Mouse (Mus musculus) small intestine, adult 2 months (tissue): ENCODE data around the gene Nr5a1. TPM values are rescaled to one million over a fixed set of nuclear protein-coding genes. Genes with fewer than 3 reads are reported as not detected.

Experiments used
- H3K27ac ChIP-seq: fragments of 200-500 bp; 2 replicates; pipeline ENCODE4 v1.5.1; 2012; ENCODE audit warnings: low read depth, low read length, control low read depth, inconsistent platforms; ENCODE audit not compliant: insufficient read depth
- H3K27me3 ChIP-seq: fragments of 200-500 bp; 2 replicates; pipeline ENCODE4 v1.6.1; 2012; ENCODE audit warnings: mild to moderate bottlenecking, moderate library complexity, low read length, inconsistent platforms; ENCODE audit not compliant: control insufficient read depth, insufficient read depth
- H3K36me3 ChIP-seq: fragments of 200-500 bp; 2 replicates; pipeline ENCODE4 v1.6.1; 2012; ENCODE audit warnings: mild to moderate bottlenecking, low read length, control low read depth, inconsistent platforms; ENCODE audit not compliant: control insufficient read depth, insufficient read depth
- H3K4me1 ChIP-seq: fragments of 200-500 bp; 2 replicates; pipeline ENCODE4 v1.6.1; 2012; ENCODE audit warnings: low read length, inconsistent platforms, mixed read lengths; ENCODE audit not compliant: control insufficient read depth, insufficient read depth, insufficient read length
- H3K4me3 ChIP-seq: fragments of 200-500 bp; 2 replicates; pipeline ENCODE4 v1.5.1; 2012; ENCODE audit warnings: low read depth, mild to moderate bottlenecking, control low read depth, inconsistent platforms, low read length, moderate library complexity
- CTCF ChIP-seq: fragments of 200-500 bp; IDR thresholded peaks from 2 replicates; pipeline ENCODE4 v1.5.1; 2012; ENCODE audit warnings: low read depth, mild to moderate bottlenecking, control low read depth, inconsistent platforms, low read length, moderate library complexity, mixed read lengths; ENCODE audit not compliant: insufficient replicate concordance, insufficient read length; ENCODE audit errors: extremely low read depth
- POLR2A ChIP-seq: fragments of 200-500 bp; IDR thresholded peaks from 2 replicates; pipeline ENCODE4 v1.6.1; 2012; ENCODE audit warnings: low read depth, mild to moderate bottlenecking, control low read depth, inconsistent platforms, low read length, moderate library complexity
- WGBS: fragments of 180-500 bp; shearing (Covaris S2); methylation state at CpG from one replicate; pipeline ENCODE4 v1.1.7; 2018; 5-methylcytosine and 5-hydroxymethylcytosine counted together
- polyA plus RNA-seq: library from polyadenylated mRNA; depleted of rRNA; stranded (reverse); fragments of >200 nt; gene quantifications from 2 replicates; pipeline ENCODE4 v1.2.3, GENCODE M21; 2012

Gene Nr5a1
- polyA plus RNA-seq, 1 experiment = 0.15 TPM

- Histone ChIP-seq H3K27ac (no peak overlapping the region), H3K27me3 (peaks cover 55% of the 10 kb centered on the region)
- TF ChIP-seq CTCF (no peak), POLR2A (no peak)
These were observed 1.6 kb downstream of the Nr5a1 start for GRCm38 (mm10) chr2:38712769-38713125.

GRCm38 (mm10) chr2:38712076-38712768 lies 2.1 kb downstream of the Nr5a1 start:
- TF ChIP-seq CTCF (no peak), POLR2A (no peak)
- no peak overlapping the region for H3K27ac ChIP-seq
- 9% methylated on average over 58 of the region's 58 CpGs for WGBS

More at GRCm38 (mm10) chr2:38712769-38713125, 1.6 kb downstream of the Nr5a1 start:
- peaks cover 13% of the 10 kb centered on the region for H3K4me1 ChIP-seq
- WGBS = 47% methylated on average over 11 of the region's 11 CpGs
- H3K4me3 ChIP-seq = no peak overlapping the region
- H3K36me3 ChIP-seq = no peaks in the 10 kb centered on the region

GRCm38 (mm10) chr2:38711421-38711861 lies 2.9 kb downstream of the Nr5a1 start:
- 3% methylated on average over 40 of the region's 40 CpGs for WGBS
- Histone ChIP-seq H3K27ac (no peak overlapping the region), H3K4me1 (peaks cover 13% of the 10 kb centered on the region), H3K27me3 (peaks cover 57% of the 10 kb centered on the region), H3K4me3 (peak overlapping the region; percentile 18; the same call in 1 of the 2 replicates), H3K36me3 (no peaks in the 10 kb centered on the region)
- TF ChIP-seq CTCF (no peak), POLR2A (no peak)

More at GRCm38 (mm10) chr2:38712076-38712768, 2.1 kb downstream of the Nr5a1 start:
- peak overlapping the region; percentile 18; the same call in 1 of the 2 replicates for H3K4me3 ChIP-seq
- no peaks in the 10 kb centered on the region for H3K36me3 ChIP-seq
- peaks cover 57% of the 10 kb centered on the region for H3K27me3 ChIP-seq
- H3K4me1 ChIP-seq = peaks cover 13% of the 10 kb centered on the region

GRCm38 (mm10) chr2:38710304-38711241 lies 3.8 kb downstream of the Nr5a1 start:
- WGBS = 2% methylated on average over 75 of the region's 75 CpGs
- Histone ChIP-seq H3K4me1 (peaks cover 13% of the 10 kb centered on the region), H3K27me3 (peaks cover 63% of the 10 kb centered on the region), H3K4me3 (peak overlapping the region; percentile 28), H3K36me3 (no peaks in the 10 kb centered on the region), H3K27ac (no peak overlapping the region)
- TF ChIP-seq POLR2A (no peak), CTCF (no peak)

GRCm38 (mm10) chr2:38708907-38709688 lies 5.2 kb downstream of the Nr5a1 start:
- WGBS = 30% methylated on average over 12 of the region's 12 CpGs
- H3K27me3 ChIP-seq = peaks cover 63% of the 10 kb centered on the region
- peaks cover 13% of the 10 kb centered on the region for H3K4me1 ChIP-seq
- H3K27ac ChIP-seq = no peak overlapping the region
- no peaks in the 10 kb centered on the region for H3K36me3 ChIP-seq
- no peak overlapping the region for H3K4me3 ChIP-seq
- TF ChIP-seq CTCF = no peak
- TF ChIP-seq POLR2A = no peak

- Histone ChIP-seq H3K4me3 (no peak overlapping the region), H3K4me1 (peaks cover 10% of the 10 kb centered on the region), H3K36me3 (no peaks in the 10 kb centered on the region), H3K27me3 (peaks cover 46% of the 10 kb centered on the region), H3K27ac (no peak overlapping the region)
- whole genome bisulfite sequencing = 26% methylated on average over 6 of the region's 6 CpGs
- TF ChIP-seq CTCF = no peak
- no peak for TF ChIP-seq POLR2A
These were observed 7.7 kb downstream of the Nr5a1 start for GRCm38 (mm10) chr2:38706661-38707060.
